ENCODE assay signal across 8 mouse cellular contexts in genomic region chr6:31318506-31318905, GRCm38 (mm10).
DNase-seq lines count a peak whose midpoint lies in the region; ATAC-seq and TF ChIP-seq lines count a peak whose summit lies in the region.

No protein-coding gene starts in this region.

- no peaks in the 10 kb centered on the region for H3K36me3 ChIP-seq in liver, embryonic 13.5 days
- no peaks in the 10 kb centered on the region for H3K36me3 ChIP-seq in neural tube, embryonic 12.5 days

- no peak for TF ChIP-seq POLR2A in brain, embryonic 14.5 days (IDR thresholded peaks at IDR 0.05; ENCODE audit: borderline replicate concordance, extremely low read depth, insufficient read depth, insufficient read length, poor library complexity, severe bottlenecking)

- H3K4me1 ChIP-seq in liver, embryonic 13.5 days (replicated peaks): peaks cover 9% of the 10 kb centered on the region
- peaks cover 5% of the 10 kb centered on the region; the same call in 1 of the 2 replicates for H3K4me1 ChIP-seq in neural tube, embryonic 12.5 days

- peak; percentile 67 for ATAC-seq in liver, embryonic 13.5 days (ENCODE audit: low read depth)
- ATAC-seq in neural tube, embryonic 12.5 days (ENCODE audit: low FRiP score, low read depth): no peak

- H3K9me3 ChIP-seq in liver, embryonic 13.5 days (replicated peaks): no peaks in the 10 kb centered on the region
- no peaks in the 10 kb centered on the region for H3K9me3 ChIP-seq in neural tube, embryonic 12.5 days

- H3K27me3 ChIP-seq in liver, embryonic 13.5 days: peaks cover 17% of the 10 kb centered on the region
- H3K27me3 ChIP-seq in neural tube, embryonic 12.5 days (replicated peaks): no peaks in the 10 kb centered on the region

- no peak overlapping the region for H3K27ac ChIP-seq in liver, embryonic 13.5 days
- no peak overlapping the region for H3K27ac ChIP-seq in neural tube, embryonic 12.5 days

- peak; percentile 31; the same call in 1 of the 2 replicates for TF ChIP-seq CTCF in brain, embryonic 14.5 days (IDR thresholded peaks at IDR 0.05; ENCODE audit: borderline replicate concordance, extremely low read depth, insufficient read depth, insufficient read length)

- intact Hi-C loops in gastrocnemius, postnatal 14 days (cut with DNase I; ENCODE audit: low total_unique reads): no loop called here

- H3K4me2 ChIP-seq in liver, embryonic 13.5 days: peak overlapping the region; percentile 57
- H3K4me2 ChIP-seq in neural tube, embryonic 12.5 days (replicated peaks): peak overlapping the region; percentile 41

- 3% methylated on average over 11 of the region's 11 CpGs for WGBS in liver, embryonic 13.5 days (ENCODE audit: insufficient replicate concordance)
- 4% methylated on average over 11 of the region's 11 CpGs for WGBS in neural tube, embryonic 12.5 days

- DNase-seq in MN1 (ENCODE audit: low spot score): peak; percentile 58
- DNase-seq in brain, embryonic 14.5 days (ENCODE audit: low read depth): peak; percentile 31
- peak; percentile 32 for DNase-seq in gastrocnemius, postnatal 14 days
- peak; percentile 79 for DNase-seq in induced T-regulatory cell, adult 2 months (ENCODE audit: low read depth)
- DNase-seq in liver, embryonic 13.5 days: peak; percentile 13
- DNase-seq in urinary bladder, adult 2 months (ENCODE audit: low spot score): peak; percentile 35
- DNase-seq in right cerebral cortex, postnatal 25 days: no peak

- H3K9ac ChIP-seq in liver, embryonic 13.5 days: 0 out of 2 replicates have a peak overlapping the region, but pooled peaks have one; percentile 3
- no peak overlapping the region for H3K9ac ChIP-seq in neural tube, embryonic 12.5 days

- H3K4me3 ChIP-seq in liver, embryonic 13.5 days (replicated peaks): peak overlapping the region; percentile 32
- H3K4me3 ChIP-seq in neural tube, embryonic 12.5 days: no peak overlapping the region
